Mouse (Mus musculus) mouse trophoblast stem cell (cell line): Measurements from ENCODE around the gene Pmm2.

ENCODE experiments used
- in situ Hi-C, 2 experiments: fragments of 300-500 bp; cut with MseI, MboI; formaldehyde crosslinking; loops; 2 replicates in 1 of 2; 3 replicates in 1 of 2; pipeline ENCODE4 v1.15.1; 2025

The Pmm2 gene

GRCm38 (mm10) chr16:8637217-8638051 is at the start of gene Pmm2, which contains the start of gene Tmem186:
Pmm2 (plus strand) TSS chr16:8637674.
Tmem186 (minus strand) TSS chr16:8637712.
- in situ Hi-C loops = no loop called here

GRCm38 (mm10) chr16:8595411-8595810 is 42.1 kb upstream of the Pmm2 start:
- in situ Hi-C loops = no loop called here

GRCm38 (mm10) chr16:8596336-8596735 is 41.1 kb upstream of the Pmm2 start:
- in situ Hi-C loops = no loop called here

- in situ Hi-C loops = no loop called here
These were observed 40.0 kb upstream of the Pmm2 start for GRCm38 (mm10) chr16:8597516-8597915.

GRCm38 (mm10) chr16:8603789-8604188 is 33.7 kb upstream of the Pmm2 start:
- in situ Hi-C loops = no loop called here

- in situ Hi-C loops = no loop called here
These were observed 27.1 kb upstream of the Pmm2 start for GRCm38 (mm10) chr16:8610397-8610796.

GRCm38 (mm10) chr16:8612214-8613005 is 25.1 kb upstream of the Pmm2 start:
- in situ Hi-C loops = no loop called here

GRCm38 (mm10) chr16:8613039-8613438 is 24.4 kb upstream of the Pmm2 start:
- in situ Hi-C loops = no loop called here

GRCm38 (mm10) chr16:8613447-8613846 is 24.0 kb upstream of the Pmm2 start:
- in situ Hi-C loops = no loop called here

GRCm38 (mm10) chr16:8619659-8620314 is 17.7 kb upstream of the Pmm2 start:
- in situ Hi-C loops = no loop called here

- in situ Hi-C loops = no loop called here
These were observed 17.0 kb upstream of the Pmm2 start for GRCm38 (mm10) chr16:8620315-8621115.

- in situ Hi-C loops = no loop called here
These were observed 7.1 kb upstream of the Pmm2 start for GRCm38 (mm10) chr16:8630419-8630818.

GRCm38 (mm10) chr16:8631428-8631827 is 6.0 kb upstream of the Pmm2 start:
- in situ Hi-C loops = no loop called here

- in situ Hi-C loops = no loop called here
These were observed 632 bp upstream of the Pmm2 start for GRCm38 (mm10) chr16:8636867-8637216.

GRCm38 (mm10) chr16:8638131-8638530 is 657 bp downstream of the Pmm2 start:
- in situ Hi-C loops = no loop called here

GRCm38 (mm10) chr16:8639466-8640191 is 2.2 kb downstream of the Pmm2 start:
- in situ Hi-C loops = loop anchor here (10.0 kb wide), 2 partner anchors 145 to 225 kb away; no protein-coding TSS in a partner anchor

GRCm38 (mm10) chr16:8643855-8644254 is 6.4 kb downstream of the Pmm2 start:
- in situ Hi-C loops = loop anchor here (10.0 kb wide), 2 partner anchors 149 to 229 kb away; no protein-coding TSS in a partner anchor

GRCm38 (mm10) chr16:8645546-8645945 is 8.1 kb downstream of the Pmm2 start:
- in situ Hi-C loops = loop anchor here (10.0 kb wide), 2 partner anchors 151 to 231 kb away; no protein-coding TSS in a partner anchor

GRCm38 (mm10) chr16:8650007-8650406 is 12.5 kb downstream of the Pmm2 start:
- in situ Hi-C loops = loop anchor here in 1 of 2 experiments (10.0 kb wide), 1 partner anchor 155 kb away; no protein-coding TSS in a partner anchor

- in situ Hi-C loops = loop anchor here in 1 of 2 experiments (10.0 kb wide), 1 partner anchor 160 kb away; no protein-coding TSS in a partner anchor
These were observed 17.6 kb downstream of the Pmm2 start for GRCm38 (mm10) chr16:8655108-8655507.
